Mouse (Mus musculus) regulatory T cell (primary cell): ENCODE results near the gene Arl13a.
"Not testable (repeated sequence)": the region's sequence is repeated elsewhere in the genome, so short reads cannot be mapped to it uniquely, and the experiment has no call there.

Source experiments
- in situ Hi-C: fragments of 300-600 bp; cut with MboI, MseI; formaldehyde crosslinking; loops from one replicate; pipeline ENCODE4 v1.15.1; 2025; ENCODE audit warnings: high pct_unique_total_duplicates

Gene Arl13a

DNA sequence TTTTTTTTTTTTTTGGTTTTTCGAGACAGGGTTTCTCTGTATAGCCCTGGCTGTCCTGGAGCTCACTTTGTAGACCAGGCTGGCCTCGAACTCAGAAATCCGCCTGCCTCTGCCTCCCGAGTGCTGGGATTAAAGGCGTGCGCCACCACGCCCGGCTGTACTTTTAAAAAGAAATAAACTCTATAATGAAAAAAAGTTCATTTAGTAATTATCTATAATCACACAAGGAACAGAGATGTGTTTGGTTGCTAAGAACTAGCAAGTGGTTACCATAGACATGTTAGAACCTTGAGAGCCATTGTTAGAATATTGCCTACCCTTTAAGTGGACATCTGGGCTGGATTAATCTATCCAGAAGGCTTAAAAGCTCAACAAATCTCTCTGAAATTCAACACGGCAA, at the start of gene Arl13a:
Arl13a (plus strand) TSS at position 301 of the 400 bp plus-strand sequence.
- in situ Hi-C loops, result not testable (repeated sequence)

DNA sequence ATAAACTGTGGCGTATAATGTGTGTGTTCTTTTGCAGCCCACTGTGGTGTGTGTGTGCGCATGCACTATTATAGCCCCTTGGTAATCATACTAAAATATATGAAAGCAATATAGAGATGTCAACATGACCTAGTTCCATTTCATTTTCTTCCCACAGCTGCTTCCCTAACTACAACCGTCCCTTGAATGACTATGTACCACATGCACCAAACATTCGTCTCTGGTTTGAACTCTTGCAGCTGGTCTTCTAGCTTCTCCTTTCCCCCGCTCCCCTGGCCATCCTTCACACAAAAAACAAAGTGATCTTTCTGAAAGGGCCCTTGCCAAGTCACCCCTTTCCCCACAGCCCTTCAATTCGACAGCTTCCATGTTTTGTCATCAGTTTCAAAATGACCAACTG, 47.3 kb upstream of the Arl13a start:
- in situ Hi-C loops, result no loop called here

DNA sequence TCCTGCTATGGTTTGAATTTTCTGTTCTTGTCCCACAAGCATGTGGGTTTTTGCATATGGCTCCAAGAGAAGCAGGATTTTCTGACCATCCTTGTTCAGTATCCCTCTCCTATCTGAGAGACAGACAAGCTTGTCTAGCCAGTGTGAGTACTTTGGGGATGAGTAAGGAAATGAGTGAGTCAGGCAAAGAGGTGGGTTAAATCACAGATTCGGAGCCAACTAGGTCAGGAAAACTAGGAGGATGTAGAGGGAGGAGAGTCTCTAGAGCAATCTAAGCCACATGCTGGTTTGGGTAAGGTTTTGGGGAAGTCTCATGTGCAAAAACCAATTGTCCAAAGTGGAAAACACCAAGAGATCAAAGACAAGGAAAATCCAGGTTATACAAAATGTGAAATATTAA, 45.8 kb upstream of the Arl13a start:
- in situ Hi-C loops, result no loop called here

DNA sequence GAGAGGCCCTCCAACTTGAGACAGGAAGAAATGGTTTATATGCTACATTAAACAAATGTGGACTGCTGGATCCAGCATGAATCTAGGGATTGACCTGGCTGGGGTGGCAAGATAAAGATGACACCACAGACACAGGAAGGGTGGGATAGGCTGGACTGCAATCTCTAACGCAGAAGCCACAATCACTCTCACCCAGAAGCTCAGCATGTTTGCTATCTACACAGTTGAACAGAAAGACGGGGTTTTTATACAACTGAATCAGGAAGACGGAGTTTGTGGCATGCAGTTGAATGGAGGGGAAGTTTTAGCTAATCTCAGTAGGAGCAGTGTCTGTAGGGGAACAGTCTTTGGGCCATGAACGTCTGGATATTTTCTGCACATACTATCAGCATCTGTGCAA, 45.3 kb upstream of the Arl13a start:
- in situ Hi-C loops, result no loop called here

DNA sequence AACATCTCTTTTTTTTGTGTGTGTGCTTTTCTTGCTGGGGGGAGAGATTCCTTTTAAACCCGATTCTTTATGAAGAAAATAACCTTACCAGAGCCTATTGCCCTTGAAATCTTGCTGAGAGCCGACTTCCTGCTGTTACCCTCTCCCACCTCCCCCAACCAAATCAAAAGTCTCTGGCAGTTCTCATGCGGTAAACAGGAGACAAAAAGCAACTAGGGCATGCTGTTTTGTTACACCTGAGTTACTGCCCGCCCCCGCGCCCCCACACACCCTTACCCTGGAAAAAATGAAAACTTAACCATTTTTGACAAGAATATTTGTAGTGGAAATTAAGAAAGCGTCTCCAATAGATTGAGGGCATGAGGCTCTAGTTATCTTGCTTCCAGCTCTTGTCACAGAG, 29.1 kb upstream of the Arl13a start:
- in situ Hi-C loops, result no loop called here

DNA sequence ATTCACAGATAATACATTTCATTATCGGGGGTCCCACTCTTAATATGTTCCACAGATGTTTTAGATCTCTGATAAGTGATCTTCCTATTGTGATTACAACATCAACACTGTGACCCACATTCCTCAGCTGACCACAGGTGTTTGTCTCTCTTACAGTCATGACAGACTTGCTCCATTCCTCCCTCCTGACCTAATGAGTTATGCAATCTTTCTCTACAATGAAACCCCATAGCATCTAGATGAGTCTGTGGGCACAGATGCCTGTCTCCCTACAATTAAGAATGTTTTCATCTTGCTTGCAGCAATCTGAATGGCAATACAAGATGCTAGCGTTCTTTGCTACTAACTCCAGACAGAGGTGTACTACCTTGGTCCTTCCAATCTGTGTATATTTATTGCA, 26.9 kb upstream of the Arl13a start:
- in situ Hi-C loops, result no loop called here

DNA sequence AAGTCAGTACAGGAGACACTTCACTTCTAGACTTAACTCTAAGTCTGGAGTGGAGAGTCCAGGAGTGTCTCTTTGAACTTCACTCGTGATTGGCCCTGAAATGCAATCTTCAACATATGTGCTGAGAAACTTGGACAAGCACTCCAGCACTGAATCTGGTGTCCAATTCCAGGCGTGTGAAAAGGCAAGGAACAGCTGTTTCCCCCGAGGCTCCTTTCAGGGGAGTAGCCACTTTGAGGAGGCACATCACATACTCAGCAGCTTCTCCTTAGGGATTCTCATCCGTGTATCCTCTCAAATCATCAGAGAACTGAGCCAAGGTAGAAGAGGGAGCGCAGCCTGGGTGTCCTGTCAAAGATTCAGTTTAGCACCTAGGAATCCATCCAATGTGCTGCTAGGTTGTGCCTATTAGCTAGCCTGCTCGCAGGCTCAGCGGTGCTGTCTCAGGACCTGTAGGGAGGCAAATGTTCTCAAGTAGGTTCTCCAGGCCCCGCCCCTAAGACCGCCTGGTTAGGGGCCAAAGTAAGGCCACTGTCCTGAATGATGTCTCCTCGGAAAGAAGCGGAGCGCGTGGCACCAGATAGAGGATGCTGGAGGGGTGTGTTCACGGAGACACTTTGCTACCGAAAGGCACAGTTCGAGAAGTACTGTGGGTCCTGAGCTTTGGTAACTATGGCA, 25.1 kb upstream of the Arl13a start, which contains the start of gene Xkrx:
Xkrx (minus strand) TSS at position 34 of the 678 bp plus-strand sequence.
- in situ Hi-C loops, result no loop called here

DNA sequence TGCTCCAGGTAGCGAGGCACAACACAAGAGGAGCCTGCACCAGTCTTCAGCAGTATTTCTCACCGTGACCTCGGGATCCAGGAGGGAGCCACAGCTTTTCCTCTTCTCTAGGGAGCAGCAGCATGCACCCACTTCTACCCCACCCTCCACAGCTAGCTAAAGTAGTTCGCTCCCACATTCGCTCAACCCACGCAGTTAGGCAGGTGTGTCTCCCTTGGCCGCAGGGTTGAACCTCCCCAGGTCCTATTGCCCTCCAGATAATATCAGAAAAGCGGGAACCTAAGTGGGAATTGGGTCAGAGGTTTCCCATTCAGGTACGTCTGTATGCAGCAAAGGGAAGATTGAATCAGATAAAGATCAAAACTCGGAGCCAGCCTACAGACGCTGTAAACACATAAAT, 24.5 kb upstream of the Arl13a start:
- in situ Hi-C loops, result no loop called here

GRCm38 (mm10) chrX:134163484-134163883, 23.8 kb upstream of the Arl13a start:
- in situ Hi-C loops, result no loop called here

GRCm38 (mm10) chrX:134170584-134170983, 16.7 kb upstream of the Arl13a start:
- in situ Hi-C loops, result no loop called here

DNA sequence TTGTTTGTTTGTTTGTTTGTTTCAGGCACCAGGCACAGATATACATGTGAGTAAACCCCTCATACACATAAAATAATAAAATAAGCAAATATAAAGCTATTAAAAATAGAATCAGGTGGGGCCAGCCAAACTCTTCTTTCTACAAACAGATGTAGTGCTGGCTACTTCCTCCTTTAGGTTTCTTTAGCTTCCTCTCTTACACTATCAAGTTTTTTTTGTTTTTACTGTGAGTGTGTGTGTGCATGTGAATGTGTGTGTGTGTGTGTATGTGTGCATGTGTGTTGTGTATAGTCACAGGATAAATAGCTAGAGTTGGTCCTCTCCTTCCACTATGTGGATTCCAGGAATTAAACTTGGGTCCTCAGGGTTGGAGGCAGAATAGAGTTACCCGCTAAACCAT, 12.6 kb upstream of the Arl13a start:
- in situ Hi-C loops, result no loop called here

GRCm38 (mm10) chrX:134208491-134208890, 21.2 kb downstream of the Arl13a start:
- in situ Hi-C loops, result no loop called here

- in situ Hi-C loops, result no loop called here
Measured at GRCm38 (mm10) chrX:134211151-134211642, 23.9 kb downstream of the Arl13a start.

DNA sequence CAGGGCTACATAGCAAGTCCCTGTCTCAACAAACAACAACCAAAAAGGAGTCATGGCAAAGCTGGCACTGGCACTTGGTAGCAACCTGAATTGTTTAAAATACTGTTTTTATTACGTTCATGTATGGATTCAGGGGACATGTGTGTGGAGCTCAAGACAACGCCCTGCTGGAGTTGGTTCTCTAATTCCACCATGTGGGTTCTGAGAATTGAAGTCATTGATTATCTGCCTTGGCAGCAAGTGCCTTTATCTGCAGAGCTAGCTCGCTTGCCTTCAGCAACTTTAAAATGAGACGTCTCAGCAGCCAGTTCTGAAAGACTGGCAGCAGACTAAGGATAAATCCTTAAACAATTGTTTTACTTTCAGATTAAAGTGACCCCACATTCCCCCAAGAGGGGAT, 30.9 kb downstream of the Arl13a start:
- in situ Hi-C loops, result no loop called here

DNA sequence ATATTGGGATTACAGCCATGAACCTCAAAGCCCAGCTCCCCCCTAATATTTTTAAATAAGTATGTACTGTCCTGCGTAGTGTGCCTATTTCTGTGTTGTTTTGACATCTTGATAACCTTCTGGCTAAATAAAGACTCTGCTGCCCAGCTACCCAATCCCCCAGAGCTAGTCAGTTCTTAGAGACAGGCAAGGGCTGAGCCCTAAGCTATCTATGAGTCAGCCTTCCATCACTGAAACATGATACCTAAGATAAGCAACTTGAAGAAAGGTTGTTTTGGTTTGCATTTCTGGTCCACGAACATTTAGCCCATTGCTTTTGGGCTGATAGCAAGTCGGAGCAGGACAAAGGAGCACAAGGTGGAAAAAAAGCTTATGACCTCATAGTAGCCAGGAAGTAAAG, 33.3 kb downstream of the Arl13a start:
- in situ Hi-C loops, result no loop called here

DNA sequence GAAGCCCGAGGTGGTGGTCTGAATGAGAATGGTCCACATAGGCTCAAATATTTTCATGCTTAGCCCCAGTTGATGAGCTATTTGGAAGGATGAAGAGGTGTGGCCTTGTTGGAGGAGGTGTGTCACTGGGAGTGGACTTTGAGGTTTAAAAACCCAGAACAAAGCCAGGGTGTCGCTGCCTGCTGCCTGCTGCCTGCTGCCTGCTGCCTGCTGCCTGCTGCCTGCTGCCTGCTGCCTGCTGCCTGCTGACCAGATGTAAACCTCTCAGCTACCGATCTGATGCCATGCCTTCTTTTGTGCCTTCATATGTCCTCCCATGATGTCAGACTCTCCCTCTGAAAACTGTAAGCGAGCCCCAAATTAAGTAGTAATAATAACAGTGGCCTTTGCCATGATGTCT, 34.6 kb downstream of the Arl13a start, which contains the start of gene Nox1:
Nox1 (minus strand) TSS at position 101 of the 400 bp plus-strand sequence.
- in situ Hi-C loops, result no loop called here

- in situ Hi-C loops, result no loop called here
Measured at GRCm38 (mm10) chrX:134233048-134233447, 45.7 kb downstream of the Arl13a start.

DNA sequence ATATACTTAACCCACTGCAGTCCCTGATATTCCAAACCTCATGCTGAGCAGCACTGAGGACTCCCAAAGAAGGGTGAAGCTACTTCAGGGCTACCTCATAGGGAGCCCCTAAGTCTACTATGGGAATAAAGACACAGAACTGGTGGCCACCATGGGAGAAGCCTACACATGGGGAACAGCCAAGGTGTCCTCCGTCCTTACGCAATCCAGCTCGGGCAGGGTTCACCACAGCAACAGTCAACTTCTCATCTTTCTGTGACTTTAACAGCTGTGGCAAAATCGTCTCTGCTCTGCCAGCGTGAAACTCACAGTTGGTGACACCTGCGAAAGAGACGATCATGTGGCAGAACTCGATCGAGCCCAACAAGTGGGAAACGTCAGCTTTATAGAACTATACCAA, 51.0 kb downstream of the Arl13a start:
- in situ Hi-C loops, result no loop called here

DNA sequence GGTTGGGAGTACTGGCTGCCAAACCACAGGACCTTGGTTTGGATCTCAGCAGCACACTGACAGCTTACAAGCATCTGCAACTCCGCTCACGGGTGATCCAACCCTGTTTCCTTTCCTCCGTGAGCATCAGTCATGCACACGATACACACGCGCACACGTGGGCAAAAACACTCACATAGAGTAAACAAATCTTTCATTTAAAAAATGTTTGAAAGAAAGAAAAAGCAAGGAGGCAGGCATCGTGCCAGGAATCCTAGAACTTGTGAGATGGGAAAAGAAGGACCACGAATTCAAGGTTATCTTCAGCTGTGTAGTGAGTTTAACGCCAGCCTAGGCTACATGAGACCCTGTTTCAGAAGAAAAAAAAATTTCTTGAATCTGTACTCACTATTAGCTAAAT, 58.6 kb downstream of the Arl13a start:
- in situ Hi-C loops, result no loop called here

DNA sequence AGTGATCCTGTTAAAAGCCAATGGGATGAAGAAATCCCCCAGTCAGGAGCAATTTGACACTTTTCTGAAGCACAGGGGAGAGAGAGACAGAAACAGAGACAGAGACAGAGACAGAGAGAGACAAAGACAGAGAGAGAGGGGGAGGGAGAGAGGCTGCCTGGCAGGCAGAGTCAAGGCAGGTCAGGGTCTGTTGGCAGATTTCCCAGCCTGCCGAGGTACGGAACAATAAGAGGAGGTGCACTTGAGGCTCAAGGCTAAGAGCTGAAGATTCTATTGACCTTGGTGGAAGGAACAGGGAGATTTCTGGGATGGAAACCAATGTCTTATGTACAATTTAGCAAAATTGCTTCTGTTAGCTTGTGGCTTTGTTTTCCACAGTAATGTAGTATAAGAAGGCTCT, 60.9 kb downstream of the Arl13a start:
- in situ Hi-C loops, result no loop called here
